Mouse (Mus musculus) midbrain, embryonic 14.5 days (tissue): ENCODE measurements around the gene Crlf3. TPM values are rescaled to one million over a fixed set of nuclear protein-coding genes. Genes with fewer than 3 reads are reported as not detected.

Experiments used
- ATAC-seq: fragments of 200-750 bp; cut with Nextera tagmentation; 2 replicates; pipeline ENCODE4 v1.8.0; 2017; ENCODE audit warnings: moderate number of reproducible peaks, moderate library complexity; ENCODE audit not compliant: low FRiP score, low TSS enrichment
- DNase-seq: peaks from one replicate; pipeline ENCODE4 v3.0.0-alpha.2; 2015
- H3K27ac ChIP-seq: fragments of 300-500 bp; sonication (generic); replicated peaks from 2 replicates; pipeline ENCODE4 v1.5.1; 2014; ENCODE audit warnings: mild to moderate bottlenecking, low read depth, low read length, moderate library complexity
- H3K27me3 ChIP-seq: fragments of 300-500 bp; sonication (generic); 2 replicates; pipeline ENCODE4 v1.6.1; 2014; ENCODE audit warnings: low read length, control low read depth, mixed read lengths; ENCODE audit not compliant: control insufficient read depth, insufficient read depth
- H3K36me3 ChIP-seq: fragments of 300-500 bp; sonication (generic); 2 replicates; pipeline ENCODE4 v1.6.1; 2014; ENCODE audit warnings: low read length, control low read depth; ENCODE audit not compliant: control insufficient read depth, insufficient read depth
- H3K4me1 ChIP-seq: fragments of 300-500 bp; sonication (generic); 2 replicates; pipeline ENCODE4 v1.6.1; 2014; ENCODE audit warnings: mild to moderate bottlenecking, antibody characterized with exemption, low read length, control low read depth; ENCODE audit not compliant: control insufficient read depth, insufficient read depth
- H3K4me2 ChIP-seq: fragments of 300-500 bp; sonication (generic); 2 replicates; pipeline ENCODE4 v1.6.1; 2014; ENCODE audit warnings: mild to moderate bottlenecking, low read length, moderate library complexity
- H3K4me3 ChIP-seq: fragments of 300-500 bp; sonication (generic); replicated peaks from 2 replicates; pipeline ENCODE4 v1.5.1; 2014; ENCODE audit warnings: low read depth, low read length
- H3K9ac ChIP-seq: fragments of 300-500 bp; sonication (generic); replicated peaks from 2 replicates; pipeline ENCODE4 v1.6.1; 2014; ENCODE audit warnings: mild to moderate bottlenecking, low read length, moderate library complexity
- H3K9me3 ChIP-seq: fragments of 300-500 bp; sonication (generic); 2 replicates; pipeline ENCODE4 v1.6.1; 2016; ENCODE audit warnings: low read length, control low read depth, mixed read lengths; ENCODE audit not compliant: control insufficient read depth
- WGBS: fragments of 180-500 bp; shearing (Covaris S2); extraction: QIAGEN DNeasy Blood & Tissue Kit; methylation state at CpG from one replicate; pipeline ENCODE4 v1.1.7; 2014; 5-methylcytosine and 5-hydroxymethylcytosine counted together
- polyA plus RNA-seq: library from polyadenylated mRNA; unstranded; fragments of >200 nt; fragmentation: Nextera tagmentation; extraction: Ambion mirVana; gene quantifications from 2 replicates; pipeline ENCODE4 v1.2.1, GENCODE M21; 2014

Gene Crlf3
- polyA plus RNA-seq, result 9.2 and 12.7 TPM in 2 replicates

- Histone ChIP-seq H3K4me2 (peak within 1 kb of the TSS; percentile 60), H3K27me3 (no peaks in the 10 kb centered on the region), H3K9me3 (no peaks in the 10 kb centered on the region), H3K27ac (peak within 1 kb of the TSS; percentile 74), H3K4me3 (peak within 1 kb of the TSS; percentile 88), H3K9ac (peak within 1 kb of the TSS; percentile 85), H3K4me1 (peaks cover 12% of the 10 kb centered on the region; the same call in 1 of the 2 replicates), H3K36me3 (no peaks in the 10 kb centered on the region)
- 6% methylated on average over 54 of the region's 55 CpGs for WGBS
- DNase-seq (peak; percentile 95), ATAC-seq (peak; percentile 92)
Measured at GRCm38 (mm10) chr11:80080826-80081728, at the start of gene Crlf3. Crlf3 (minus strand) TSS chr11:80080991.

GRCm38 (mm10) chr11:80116411-80116810, 35.6 kb upstream of the Crlf3 start:
- Histone ChIP-seq H3K27me3 (no peaks in the 10 kb centered on the region), H3K4me2 (no peak overlapping the region), H3K9me3 (no peaks in the 10 kb centered on the region), H3K9ac (no peak overlapping the region), H3K27ac (no peak overlapping the region), H3K4me1 (no peaks in the 10 kb centered on the region), H3K4me3 (no peak overlapping the region), H3K36me3 (peaks cover 55% of the 10 kb centered on the region)
- DNase-seq (no peak), ATAC-seq (no peak)
- WGBS, result 82% methylated on average over 1 of the region's 1 CpGs

GRCm38 (mm10) chr11:80104407-80104806, 23.6 kb upstream of the Crlf3 start:
- WGBS, result 87% methylated on average over 1 of the region's 1 CpGs
- Histone ChIP-seq H3K27me3 (no peaks in the 10 kb centered on the region), H3K4me2 (no peak overlapping the region), H3K27ac (no peak overlapping the region), H3K9ac (no peak overlapping the region), H3K36me3 (peaks cover 48% of the 10 kb centered on the region), H3K9me3 (no peaks in the 10 kb centered on the region), H3K4me3 (no peak overlapping the region), H3K4me1 (no peaks in the 10 kb centered on the region)
- DNase-seq, result no peak
- no peak for ATAC-seq

- no peak overlapping the region for H3K4me3 ChIP-seq
- WGBS, result 94% methylated on average over 6 of the region's 6 CpGs
- H3K4me2 ChIP-seq, result no peak overlapping the region
- ATAC-seq (no peak), DNase-seq (no peak)
- no peak overlapping the region for H3K9ac ChIP-seq
- H3K4me1 ChIP-seq, result no peaks in the 10 kb centered on the region
- H3K27ac ChIP-seq, result no peak overlapping the region
- peaks cover 36% of the 10 kb centered on the region for H3K36me3 ChIP-seq
- no peaks in the 10 kb centered on the region for H3K9me3 ChIP-seq
- no peaks in the 10 kb centered on the region for H3K27me3 ChIP-seq
Measured at GRCm38 (mm10) chr11:80101298-80101697, 20.5 kb upstream of the Crlf3 start.

- no peak overlapping the region for H3K9ac ChIP-seq
- DNase-seq (no peak), ATAC-seq (no peak)
- no peaks in the 10 kb centered on the region for H3K9me3 ChIP-seq
- H3K36me3 ChIP-seq, result peaks cover 36% of the 10 kb centered on the region
- H3K4me2 ChIP-seq, result no peak overlapping the region
- H3K4me3 ChIP-seq, result no peak overlapping the region
- 96% methylated on average over 3 of the region's 3 CpGs for WGBS
- H3K27ac ChIP-seq, result no peak overlapping the region
- H3K27me3 ChIP-seq, result no peaks in the 10 kb centered on the region
- no peaks in the 10 kb centered on the region for H3K4me1 ChIP-seq
Measured at GRCm38 (mm10) chr11:80098444-80099056, 17.8 kb upstream of the Crlf3 start.

GRCm38 (mm10) chr11:80090555-80091164, 9.9 kb upstream of the Crlf3 start:
- Histone ChIP-seq H3K27me3 (no peaks in the 10 kb centered on the region), H3K4me3 (peak overlapping the region; percentile 94; the same call in 1 of the 2 replicates), H3K9me3 (no peaks in the 10 kb centered on the region), H3K27ac (no peak overlapping the region), H3K9ac (peak overlapping the region; percentile 80; the same call in 1 of the 2 replicates), H3K4me1 (peaks cover 4% of the 10 kb centered on the region; the same call in 1 of the 2 replicates), H3K36me3 (peaks cover 8% of the 10 kb centered on the region; the same call in 1 of the 2 replicates), H3K4me2 (peak overlapping the region; percentile 86)
- ATAC-seq, result no peak
- WGBS, result 50% methylated on average over 3 of the region's 3 CpGs
- no peak for DNase-seq

- Histone ChIP-seq H3K4me2 (peak overlapping the region; percentile 86), H3K27me3 (no peaks in the 10 kb centered on the region), H3K36me3 (peaks cover 5% of the 10 kb centered on the region; the same call in 1 of the 2 replicates), H3K4me3 (peak overlapping the region; percentile 94), H3K9me3 (no peaks in the 10 kb centered on the region), H3K27ac (no peak overlapping the region), H3K9ac (peak overlapping the region; percentile 80), H3K4me1 (peaks cover 4% of the 10 kb centered on the region; the same call in 1 of the 2 replicates)
- DNase-seq, result peak; percentile 1
- ATAC-seq, result no peak
- WGBS, result 1% methylated on average over 14 of the region's 14 CpGs
Measured at GRCm38 (mm10) chr11:80089817-80090214, 9.0 kb upstream of the Crlf3 start.

- Histone ChIP-seq H3K4me1 (peaks cover 4% of the 10 kb centered on the region; the same call in 1 of the 2 replicates), H3K9me3 (no peaks in the 10 kb centered on the region), H3K9ac (peak within 1 kb of the TSS; percentile 80), H3K27ac (no peak within 1 kb of the TSS), H3K27me3 (no peaks in the 10 kb centered on the region), H3K4me3 (peak within 1 kb of the TSS; percentile 94), H3K4me2 (peak within 1 kb of the TSS; percentile 86), H3K36me3 (peaks cover 2% of the 10 kb centered on the region; the same call in 1 of the 2 replicates)
- DNase-seq (peak; percentile 96), ATAC-seq (peak; percentile 64; the same call in 1 of the 2 replicates)
- WGBS, result 5% methylated on average over 57 of the region's 57 CpGs
Measured at GRCm38 (mm10) chr11:80088917-80089816, 8.4 kb upstream of the Crlf3 start, which contains the start of gene Atad5. Atad5 (plus strand) TSS chr11:80089400.
